Mouse (Mus musculus) thymus, adult 18-20 months (tissue): ENCODE results near the gene Gucd1.
"Not testable (repeated sequence)": the region's sequence is repeated elsewhere in the genome, so short reads cannot be mapped to it uniquely, and the experiment has no call there.

Experiments
- DNase-seq, 2 experiments: peaks; one replicate each; pipeline ENCODE4 v3.0.0; 2022; ENCODE audit warnings: mixed read lengths in 2 of 2

Gucd1 gene

GRCm38 (mm10) chr10:75353838-75354241 is 163.9 kb downstream of the Gucd1 start:
- DNase-seq = not testable (repeated sequence)

GRCm38 (mm10) chr10:75352541-75352940 is 165.2 kb downstream of the Gucd1 start:
- DNase-seq = no peak

GRCm38 (mm10) chr10:75350564-75350963 is 167.2 kb downstream of the Gucd1 start:
- DNase-seq = no peak

- no peak for DNase-seq
These were observed 172.5 kb downstream of the Gucd1 start for GRCm38 (mm10) chr10:75345265-75345664.

GRCm38 (mm10) chr10:75344563-75344962 is 173.2 kb downstream of the Gucd1 start:
- DNase-seq = not testable (repeated sequence)

- DNase-seq = no peak
These were observed 175.8 kb downstream of the Gucd1 start for GRCm38 (mm10) chr10:75341936-75342335.

GRCm38 (mm10) chr10:75339377-75339776 is 178.4 kb downstream of the Gucd1 start:
- DNase-seq = no peak

GRCm38 (mm10) chr10:75338852-75339251 is 178.9 kb downstream of the Gucd1 start:
- DNase-seq = no peak

GRCm38 (mm10) chr10:75337231-75337630 is 180.5 kb downstream of the Gucd1 start:
- no peak for DNase-seq

GRCm38 (mm10) chr10:75335075-75335474 is 182.7 kb downstream of the Gucd1 start:
- no peak for DNase-seq

GRCm38 (mm10) chr10:75334175-75334574 is 183.6 kb downstream of the Gucd1 start:
- no peak for DNase-seq

- DNase-seq = no peak
These were observed 184.5 kb downstream of the Gucd1 start for GRCm38 (mm10) chr10:75333176-75333776.

GRCm38 (mm10) chr10:75332268-75332667 is 185.5 kb downstream of the Gucd1 start:
- no peak for DNase-seq

GRCm38 (mm10) chr10:75328201-75328704 is 189.5 kb downstream of the Gucd1 start:
- no peak for DNase-seq

GRCm38 (mm10) chr10:75327081-75327480 is 190.7 kb downstream of the Gucd1 start:
- DNase-seq = no peak

- DNase-seq = no peak
These were observed 191.2 kb downstream of the Gucd1 start for GRCm38 (mm10) chr10:75326553-75326952.

- no peak for DNase-seq
These were observed 192.0 kb downstream of the Gucd1 start for GRCm38 (mm10) chr10:75325821-75326220.

GRCm38 (mm10) chr10:75324391-75324790 is 193.4 kb downstream of the Gucd1 start:
- no peak for DNase-seq

GRCm38 (mm10) chr10:75323986-75324385 is 193.8 kb downstream of the Gucd1 start:
- DNase-seq = no peak

- no peak for DNase-seq
These were observed 194.8 kb downstream of the Gucd1 start for GRCm38 (mm10) chr10:75322966-75323365.

- DNase-seq = peak; percentile 61 to 75
These were observed 197.5 kb downstream of the Gucd1 start for GRCm38 (mm10) chr10:75320321-75320720.

- no peak for DNase-seq
These were observed 199.6 kb downstream of the Gucd1 start for GRCm38 (mm10) chr10:75318206-75318605.

GRCm38 (mm10) chr10:75316908-75317761 is 200.6 kb downstream of the Gucd1 start:
- peak; percentile 64 to 68 for DNase-seq

GRCm38 (mm10) chr10:75316872-75316907 is 201.1 kb downstream of the Gucd1 start, which contains the start of gene Adora2a:
Adora2a (plus strand) TSS chr10:75316877.
- DNase-seq = no peak

GRCm38 (mm10) chr10:75316472-75316871 is 201.3 kb downstream of the Gucd1 start:
- DNase-seq = peak in 1 of 2 experiments; percentile 56
